Mouse (Mus musculus) cerebellum, adult 8-10 months (tissue): ENCODE measurements around the gene Prkab1.

Experiments
- DNase-seq: peaks from one replicate; pipeline ENCODE4 v3.0.0; 2022

Gene Prkab1

GRCm38 (mm10) chr5:115977757-115978156, 46.6 kb downstream of the Prkab1 start:
- DNase-seq = no peak

DNA sequence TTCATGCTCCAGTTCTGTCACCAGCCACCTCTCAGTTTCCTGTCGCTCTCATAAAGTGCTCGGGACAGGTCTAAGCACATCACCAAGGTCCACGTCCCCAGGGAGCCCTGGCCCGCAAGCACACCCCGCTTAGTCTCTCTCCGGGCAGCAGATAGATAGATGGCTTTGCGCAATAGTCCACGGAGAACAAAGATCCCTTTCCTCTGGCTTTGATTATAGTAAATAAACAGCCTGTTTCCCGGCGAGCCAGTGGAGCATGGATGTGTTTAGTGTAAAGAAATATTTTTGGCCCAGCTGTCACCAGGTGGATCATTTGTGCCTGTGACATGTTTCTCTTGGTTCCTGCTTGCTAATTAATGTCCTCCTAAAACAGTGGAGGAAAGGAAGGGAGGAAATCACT, 47.0 kb downstream of the Prkab1 start:
- DNase-seq = no peak

DNA sequence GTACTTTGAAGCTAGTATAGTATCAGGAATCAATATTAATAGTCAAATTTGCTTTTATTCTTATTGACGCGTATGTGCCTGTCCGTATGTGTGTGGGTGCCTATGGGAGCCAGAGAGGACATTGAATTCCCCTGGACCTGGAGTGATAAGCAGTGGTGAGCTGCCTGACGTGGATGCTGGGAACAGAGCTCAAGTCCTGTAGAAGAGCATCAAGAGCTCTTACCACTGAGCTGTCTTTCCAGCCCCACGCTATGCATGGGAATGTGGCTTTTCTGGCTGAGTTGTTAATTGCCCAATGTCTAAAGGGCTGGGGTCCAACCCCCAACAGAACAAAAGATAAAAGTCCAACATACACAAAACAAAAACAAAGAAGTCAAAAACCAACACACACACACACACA, 47.9 kb downstream of the Prkab1 start:
- no peak for DNase-seq

- no peak for DNase-seq
These were observed 48.6 kb downstream of the Prkab1 start for GRCm38 (mm10) chr5:115975672-115976071.

DNA sequence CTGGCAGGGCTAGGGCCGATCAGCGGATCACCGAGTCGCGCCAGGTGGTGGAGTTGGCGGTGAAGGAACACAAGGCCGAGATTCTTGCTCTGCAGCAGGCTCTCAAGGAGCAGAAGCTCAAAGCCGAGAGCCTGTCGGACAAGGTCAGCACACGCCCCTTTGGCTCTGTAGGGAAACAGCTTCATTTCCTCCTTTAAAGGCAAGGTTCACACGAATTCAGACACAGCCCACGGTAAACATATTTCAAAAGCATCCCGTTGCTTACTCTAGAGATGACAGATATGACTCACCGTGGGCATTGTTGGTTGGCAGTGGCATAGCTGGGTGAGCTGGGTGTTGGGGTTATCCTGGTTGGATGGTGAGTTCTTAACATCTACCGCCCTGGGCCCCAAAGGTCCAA, 53.1 kb downstream of the Prkab1 start:
- DNase-seq = no peak
